Mouse (Mus musculus) embryo, embryonic 10 days (tissue): ENCODE measurements at regions not wholly inside any gene's neighbourhood (a gene's known extent, or its start where the extent isn't known, plus 50 kb on each side); places are given as distances from the start of the nearest gene placed in this dataset.

Experiments used
- DNase-seq: peaks from one replicate; pipeline ENCODE4 v3.0.0-alpha.2; 2015; ENCODE audit warnings: low spot score

- DNase-seq: no peak
Measured at GRCm38 (mm10) chrX:106985684-106986083, 65.3 kb downstream of the Lpar4 start.

- DNase-seq: no peak
Measured at GRCm38 (mm10) chrX:106986794-106987193, 66.4 kb downstream of the Lpar4 start.

- DNase-seq: peak; percentile 9
Measured at GRCm38 (mm10) chrX:106987779-106988178, 67.4 kb downstream of the Lpar4 start.

- no peak for DNase-seq
Measured at GRCm38 (mm10) chrX:107004496-107004895, 83.8 kb upstream of the P2ry10 start.

GRCm38 (mm10) chrX:107008968-107009367 lies 79.3 kb upstream of the P2ry10 start:
- no peak for DNase-seq

- no peak for DNase-seq
Measured at GRCm38 (mm10) chrX:107012615-107013014, 75.7 kb upstream of the P2ry10 start.

GRCm38 (mm10) chrX:107015335-107015734 lies 73.0 kb upstream of the P2ry10 start:
- DNase-seq: peak; percentile 38

GRCm38 (mm10) chrX:107031726-107032125 lies 56.6 kb upstream of the P2ry10 start:
- no peak for DNase-seq

GRCm38 (mm10) chrX:107038041-107038440 lies 50.3 kb upstream of the P2ry10 start:
- no peak for DNase-seq
